Mouse (Mus musculus) adrenal gland, adult (tissue): ENCODE results near the gene Tas2r103.

Source experiments
- DNase-seq, 2 experiments: peaks; one replicate each; pipeline ENCODE4 v3.0.0; 2022 to 2023; ENCODE audit warnings: low spot score in 1 of 2; ENCODE audit not compliant: inconsistent age in 2 of 2

Gene Tas2r103

DNA sequence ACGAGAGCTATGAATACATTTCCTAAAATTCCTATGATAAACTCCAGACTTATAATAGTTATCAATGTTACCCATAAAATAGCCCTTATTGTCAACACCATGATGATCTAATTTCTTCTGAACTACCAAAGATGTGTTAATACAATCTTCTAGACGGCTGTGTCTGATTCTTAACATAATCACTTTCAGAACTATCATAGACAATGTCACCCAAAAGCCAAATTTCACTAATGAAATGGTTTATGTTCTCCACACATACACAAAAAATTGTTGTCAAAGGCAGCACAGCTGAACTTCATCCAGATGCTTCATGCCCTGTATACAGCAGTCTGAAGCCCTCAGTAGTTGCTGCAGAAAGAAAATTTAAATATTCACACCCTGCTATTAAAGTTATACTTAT, at the start of gene Tas2r103:
Tas2r103 (minus strand) TSS at position 101 of the 400 bp plus-strand sequence.
- no peak for DNase-seq

DNA sequence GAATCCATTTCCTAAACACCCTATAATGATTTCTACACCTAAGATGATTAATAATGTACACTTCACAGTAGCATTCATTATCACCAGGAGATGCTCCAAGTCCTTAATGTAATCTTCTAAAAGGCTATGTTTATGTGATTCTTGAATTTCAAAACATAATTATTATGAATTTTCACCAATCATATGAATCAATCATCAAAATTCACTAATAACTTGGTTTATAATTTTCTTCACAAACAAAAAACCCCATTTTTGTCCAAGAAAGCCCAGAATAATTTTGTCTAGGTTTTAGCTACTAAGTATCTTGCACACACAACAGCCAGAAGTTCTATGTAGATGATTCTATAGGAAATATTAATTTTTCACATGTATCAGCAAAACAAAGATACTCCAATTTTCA, 18.8 kb upstream of the Tas2r103 start, which contains the start of gene Tas2r140:
Tas2r140 (minus strand) TSS at position 101 of the 400 bp plus-strand sequence.
- no peak for DNase-seq
